Mouse (Mus musculus) testis, adult 2 months (tissue): ENCODE measurements at regions not wholly inside any gene's neighbourhood (a gene's known extent, or its start where the extent isn't known, plus 50 kb on each side); places are given as distances from the start of the nearest gene placed in this dataset.

Experiments
- H3K27ac ChIP-seq: fragments of 200-500 bp; 2 replicates; pipeline ENCODE4 v1.5.1; 2012; ENCODE audit warnings: low read depth, low read length; ENCODE audit not compliant: control insufficient read depth, insufficient read depth
- H3K27me3 ChIP-seq: fragments of 200-500 bp; 2 replicates; pipeline ENCODE4 v1.6.1; 2012; ENCODE audit warnings: mild to moderate bottlenecking, low read length, moderate library complexity; ENCODE audit not compliant: control insufficient read depth, insufficient read depth
- H3K36me3 ChIP-seq: fragments of 200-500 bp; 2 replicates; pipeline ENCODE4 v1.6.1; 2012; ENCODE audit warnings: mild to moderate bottlenecking, low read length; ENCODE audit not compliant: control insufficient read depth, insufficient read depth
- H3K4me1 ChIP-seq: fragments of 200-500 bp; 2 replicates; pipeline ENCODE4 v1.6.1; 2012; ENCODE audit warnings: low read length; ENCODE audit not compliant: control insufficient read depth, insufficient read depth
- H3K4me3 ChIP-seq: fragments of 200-500 bp; 2 replicates; pipeline ENCODE4 v1.5.1; 2012; ENCODE audit warnings: low read depth, mild to moderate bottlenecking, low read length, moderate library complexity, mixed read lengths; ENCODE audit not compliant: control insufficient read depth
- CTCF ChIP-seq: fragments of 200-500 bp; IDR thresholded peaks from 2 replicates; pipeline ENCODE4 v1.5.1; 2012; ENCODE audit warnings: low read depth, mild to moderate bottlenecking, inconsistent platforms, low read length, moderate library complexity; ENCODE audit not compliant: control insufficient read depth, insufficient read depth, insufficient replicate concordance
- POLR2A ChIP-seq: fragments of 200-500 bp; IDR thresholded peaks from 2 replicates; pipeline ENCODE4 v1.6.1; 2012; ENCODE audit warnings: low read depth, mild to moderate bottlenecking, inconsistent platforms, low read length, moderate library complexity; ENCODE audit not compliant: control insufficient read depth

- Histone ChIP-seq H3K36me3 (no peaks in the 10 kb centered on the region), H3K4me3 (no peak overlapping the region), H3K27me3 (no peaks in the 10 kb centered on the region), H3K4me1 (no peaks in the 10 kb centered on the region; the same call in 1 of the 2 replicates), H3K27ac (no peak overlapping the region)
- TF ChIP-seq CTCF, result no peak
Observed at GRCm38 (mm10) chr17:79472106-79472995, 117.5 kb upstream of the Cdc42ep3 start.

GRCm38 (mm10) chr17:79476671-79477070, 121.8 kb upstream of the Cdc42ep3 start:
- Histone ChIP-seq H3K27me3 (no peaks in the 10 kb centered on the region), H3K4me3 (no peak overlapping the region), H3K27ac (no peak overlapping the region), H3K36me3 (no peaks in the 10 kb centered on the region), H3K4me1 (peaks cover 2% of the 10 kb centered on the region; the same call in 1 of the 2 replicates)
- TF ChIP-seq POLR2A, result no peak
- TF ChIP-seq CTCF, result no peak

GRCm38 (mm10) chr17:79481112-79481738, 126.3 kb upstream of the Cdc42ep3 start:
- Histone ChIP-seq H3K4me3 (no peak overlapping the region), H3K4me1 (peaks cover 2% of the 10 kb centered on the region; the same call in 1 of the 2 replicates), H3K27ac (no peak overlapping the region), H3K27me3 (no peaks in the 10 kb centered on the region), H3K36me3 (no peaks in the 10 kb centered on the region)
- no peak for TF ChIP-seq POLR2A
- TF ChIP-seq CTCF, result no peak

- H3K36me3 ChIP-seq, result no peaks in the 10 kb centered on the region
- peaks cover 2% of the 10 kb centered on the region; the same call in 1 of the 2 replicates for H3K4me1 ChIP-seq
- H3K27me3 ChIP-seq, result no peaks in the 10 kb centered on the region
- no peak overlapping the region for H3K27ac ChIP-seq
- no peak overlapping the region for H3K4me3 ChIP-seq
- no peak for TF ChIP-seq CTCF
- TF ChIP-seq POLR2A, result no peak
Observed at GRCm38 (mm10) chr17:79481936-79482335, 127.0 kb upstream of the Cdc42ep3 start.

- H3K4me1 ChIP-seq, result no peaks in the 10 kb centered on the region
Observed at GRCm38 (mm10) chr17:79485239-79485638, 126.4 kb upstream of the Rmdn2 start.

GRCm38 (mm10) chr17:79489306-79489705, 122.4 kb upstream of the Rmdn2 start:
- H3K36me3 ChIP-seq, result no peaks in the 10 kb centered on the region
- TF ChIP-seq POLR2A (no peak), CTCF (no peak)
- H3K4me3 ChIP-seq, result no peak overlapping the region
- H3K4me1 ChIP-seq, result no peaks in the 10 kb centered on the region
- no peak overlapping the region for H3K27ac ChIP-seq
- no peaks in the 10 kb centered on the region for H3K27me3 ChIP-seq

More at GRCm38 (mm10) chr17:79485239-79485638, 126.4 kb upstream of the Rmdn2 start:
- Histone ChIP-seq H3K27ac (no peak overlapping the region), H3K4me3 (no peak overlapping the region), H3K36me3 (no peaks in the 10 kb centered on the region), H3K27me3 (no peaks in the 10 kb centered on the region)
- TF ChIP-seq CTCF, result no peak
- TF ChIP-seq POLR2A, result no peak

- TF ChIP-seq CTCF, result no peak
- TF ChIP-seq POLR2A, result no peak
- no peaks in the 10 kb centered on the region for H3K36me3 ChIP-seq
- H3K4me3 ChIP-seq, result no peak overlapping the region
- H3K27me3 ChIP-seq, result no peaks in the 10 kb centered on the region
- H3K27ac ChIP-seq, result no peak overlapping the region
- H3K4me1 ChIP-seq, result no peaks in the 10 kb centered on the region
Observed at GRCm38 (mm10) chr17:79497629-79498028, 114.0 kb upstream of the Rmdn2 start.
